25 mouse cellular contexts compared by ENCODE assay signal in the genomic region with DNA sequence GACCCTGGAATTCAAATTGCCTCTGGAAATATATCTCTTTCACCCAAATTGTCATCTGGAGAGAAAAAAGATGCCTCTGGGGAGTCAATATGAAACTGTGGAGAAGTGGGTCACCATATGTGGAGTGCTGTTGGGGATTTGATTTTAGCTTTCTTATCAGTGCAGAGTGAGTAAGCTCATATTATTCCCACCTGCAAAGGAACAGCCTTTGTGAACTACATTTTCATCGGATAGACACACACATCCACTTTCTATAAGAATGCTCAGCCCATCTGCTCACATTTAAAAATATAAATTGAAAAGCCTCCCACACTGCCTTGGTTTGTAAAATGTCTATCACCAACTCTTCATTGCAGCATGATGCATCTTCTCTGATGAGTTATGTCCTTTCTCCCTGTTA.
"Had no signal": no experiment of that assay in that cellular context is flagged by ENCODE, and none has a peak within 500 bp of the region (broad histone marks: within the 10 kb centered on the region; RNA-seq: fewer than 3 reads in every experiment).

No protein-coding gene starts in this region.

- H3K4me3 ChIP-seq: heart, adult 2 months; heart, embryonic 13.5 days; heart, embryonic 15.5 days; hindbrain, embryonic 13.5 days; hindbrain, embryonic 15.5 days; kidney, embryonic 15.5 days; limb, embryonic 13.5 days; limb, embryonic 15.5 days; liver, embryonic 12.5 days had no signal

- DNase-seq: gastrocnemius, postnatal 14 days; gastrocnemius, postnatal 36 days; heart, adult 2 months; heart, postnatal 14 days; heart, postnatal 36 days; kidney, adult 11 months; kidney, adult 2 months; kidney, adult 9 months; kidney, postnatal 14 days; kidney, postnatal 36 days; layer of hippocampus, adult 9-11 months; layer of hippocampus, postnatal 36 days; left cerebral cortex, postnatal 4 days had no signal

- H3K27ac ChIP-seq: heart, adult 2 months; heart, embryonic 13.5 days; heart, embryonic 15.5 days; hindbrain, embryonic 13.5 days; hindbrain, embryonic 15.5 days; hindbrain, postnatal 0 days; kidney, embryonic 15.5 days; kidney, postnatal 0 days; limb, embryonic 13.5 days; limb, embryonic 15.5 days; liver, embryonic 12.5 days; liver, embryonic 14.5 days had no signal

- ATAC-seq: hindbrain, postnatal 0 days; intestine, embryonic 16.5 days; liver, embryonic 12.5 days had no signal
